Mouse (Mus musculus): ENCODE results near the gene Gpn2. TPM values are rescaled to one million over a fixed set of nuclear protein-coding genes. Genes with fewer than 3 reads are reported as not detected.

Gene Gpn2
- polyA plus RNA-seq, 1 experiment from 2014 or later: 17.1 TPM

GRCm38 (mm10) chr4:133632483-133633327 lies 48.5 kb downstream of the Gpn2 start:
- Histone ChIP-seq H3K4me2 (ENCODE audit: low read depth, low read length) (peak overlapping the region; percentile 97), H3K9me3 (ENCODE audit: control insufficient read depth, low read length) (no peaks in the 10 kb centered on the region), H3K36me3 (ENCODE audit: control insufficient read depth, insufficient read depth, low read length) (no peaks in the 10 kb centered on the region), H3K27ac (ENCODE audit: low read length) (peak overlapping the region; percentile 76), H3K9ac (ENCODE audit: low read depth, low read length) (peak overlapping the region; percentile 96), H3K4me3 (ENCODE audit: low read length) (peak overlapping the region; percentile 86), H3K27me3 (replicated peaks; ENCODE audit: control insufficient read depth, insufficient read depth, low read length) (no peaks in the 10 kb centered on the region), H3K4me1 (ENCODE audit: control insufficient read depth, insufficient read depth, low read length) (peaks cover 22% of the 10 kb centered on the region)
- WGBS: 2% methylated on average over 64 of the region's 69 CpGs
- peak; percentile 79 for ATAC-seq

- ATAC-seq: peak; percentile 91
- 13% methylated on average over 26 of the region's 47 CpGs for WGBS
- Histone ChIP-seq H3K9me3 (ENCODE audit: control insufficient read depth, low read length) (no peaks in the 10 kb centered on the region), H3K27ac (ENCODE audit: low read length) (peak overlapping the region; percentile 76), H3K36me3 (ENCODE audit: control insufficient read depth, insufficient read depth, low read length) (no peaks in the 10 kb centered on the region), H3K4me1 (ENCODE audit: control insufficient read depth, insufficient read depth, low read length) (peaks cover 22% of the 10 kb centered on the region), H3K4me2 (ENCODE audit: low read depth, low read length) (peak overlapping the region; percentile 97), H3K27me3 (replicated peaks; ENCODE audit: control insufficient read depth, insufficient read depth, low read length) (no peaks in the 10 kb centered on the region), H3K4me3 (ENCODE audit: low read length) (peak overlapping the region; percentile 86), H3K9ac (ENCODE audit: low read depth, low read length) (peak overlapping the region; percentile 96)
Observed at GRCm38 (mm10) chr4:133633332-133634042, 49.3 kb downstream of the Gpn2 start.

DNA sequence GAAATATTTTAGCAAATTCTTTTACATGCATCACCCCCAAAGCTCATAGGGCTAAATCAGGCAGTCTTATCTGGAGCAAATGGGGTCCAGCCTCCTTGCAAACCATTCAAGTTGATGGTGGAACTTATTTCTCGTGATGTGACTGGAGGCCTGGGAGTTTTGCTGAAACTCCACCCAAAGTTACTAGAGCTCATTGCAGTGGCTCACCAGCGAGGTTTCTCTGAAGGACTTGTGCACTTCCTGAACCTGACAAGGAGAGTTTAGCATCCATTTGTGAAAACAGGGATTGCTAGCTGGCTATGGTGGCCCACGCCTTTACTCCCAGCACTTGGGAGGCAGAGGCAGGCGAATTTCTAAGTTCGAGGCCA lies 49.9 kb downstream of the Gpn2 start:
- no peaks in the 10 kb centered on the region for H3K36me3 ChIP-seq (ENCODE audit: control insufficient read depth, insufficient read depth, low read length)
- ATAC-seq: no peak
- no peak overlapping the region for H3K9ac ChIP-seq (ENCODE audit: low read depth, low read length)
- no peak overlapping the region for H3K4me3 ChIP-seq (ENCODE audit: low read length)
- WGBS: 84% methylated on average over 5 of the region's 5 CpGs
- H3K4me2 ChIP-seq (ENCODE audit: low read depth, low read length): no peak overlapping the region
- H3K27me3 ChIP-seq (replicated peaks; ENCODE audit: control insufficient read depth, insufficient read depth, low read length): no peaks in the 10 kb centered on the region
- no peaks in the 10 kb centered on the region for H3K9me3 ChIP-seq (ENCODE audit: control insufficient read depth, low read length)
- H3K27ac ChIP-seq (ENCODE audit: low read length): no peak overlapping the region
- H3K4me1 ChIP-seq (ENCODE audit: control insufficient read depth, insufficient read depth, low read length): peaks cover 22% of the 10 kb centered on the region

Small RNAs within 50 kb of the gene (microRNA-seq; reads per million reads assigned to microRNA genes)
- gene Gm23158: not detected

Other genes starting within 250 kb of the Gpn2 start
- 11.4 and 12.8 TPM in 2 replicates for gene Wdtc1, start 230.9 kb upstream of the Gpn2 start, polyA plus RNA-seq (2015; fragmentation: Nextera tagmentation; extraction: Ambion mirVana)
- gene Slc9a1, start 214.7 kb upstream of the Gpn2 start, polyA plus RNA-seq (2015; fragmentation: Nextera tagmentation; extraction: Ambion mirVana): 9.1 and 9.2 TPM in 2 replicates
- 0.66 and 0.73 TPM in 2 replicates for gene Tent5b, start 104.2 kb upstream of the Gpn2 start, polyA plus RNA-seq (2015; fragmentation: Nextera tagmentation; extraction: Ambion mirVana)
- gene Trnp1, start 85.8 kb upstream of the Gpn2 start, polyA plus RNA-seq (2015; fragmentation: Nextera tagmentation; extraction: Ambion mirVana): 0.70 and 0.81 TPM in 2 replicates
- 55.3 and 59.9 TPM in 2 replicates for gene Kdf1, start 65.4 kb upstream of the Gpn2 start, polyA plus RNA-seq (2015; fragmentation: Nextera tagmentation; extraction: Ambion mirVana)
- gene Nudc, start 38.4 kb upstream of the Gpn2 start, polyA plus RNA-seq (2015; fragmentation: Nextera tagmentation; extraction: Ambion mirVana): 214 and 228 TPM in 2 replicates
- gene Nr0b2, start 31.0 kb upstream of the Gpn2 start, polyA plus RNA-seq (2015; fragmentation: Nextera tagmentation; extraction: Ambion mirVana): 9.2 and 10.3 TPM in 2 replicates
- gene Gpatch3, start 9.6 kb upstream of the Gpn2 start, polyA plus RNA-seq (2015; fragmentation: Nextera tagmentation; extraction: Ambion mirVana): 5.5 and 7.5 TPM in 2 replicates
- gene Sfn, start 17.8 kb downstream of the Gpn2 start, polyA plus RNA-seq (2015; fragmentation: Nextera tagmentation; extraction: Ambion mirVana): 50.1 and 59.9 TPM in 2 replicates
- gene Zdhhc18, start 65.8 kb downstream of the Gpn2 start, polyA plus RNA-seq (2015; fragmentation: Nextera tagmentation; extraction: Ambion mirVana): 1.3 and 1.6 TPM in 2 replicates
- 16.6 and 18.5 TPM in 2 replicates for gene Pigv, start 88.3 kb downstream of the Gpn2 start, polyA plus RNA-seq (2015; fragmentation: Nextera tagmentation; extraction: Ambion mirVana)
- gene Arid1a, start 172.4 kb downstream of the Gpn2 start, polyA plus RNA-seq (2015; fragmentation: Nextera tagmentation; extraction: Ambion mirVana): 17.8 and 18.5 TPM in 2 replicates

All from intestine, embryonic 16.5 days (tissue).